Mouse (Mus musculus) bone marrow, adult 2 months (tissue): Measurements from ENCODE around the gene Clk2. TPM values are rescaled to one million over a fixed set of nuclear protein-coding genes. Genes with fewer than 3 reads are reported as not detected.
A peak's percentile ranks its signal among the peaks of the same experiment; 100 is the strongest.

Source experiments
- H3K27ac ChIP-seq: fragments of 200-500 bp; 2 replicates; pipeline ENCODE4 v1.5.1; 2012; ENCODE audit warnings: low read depth, mild to moderate bottlenecking, control low read depth, inconsistent platforms, low read length; ENCODE audit not compliant: control insufficient read depth, poor library complexity, insufficient read depth
- H3K4me1 ChIP-seq: fragments of 200-500 bp; 2 replicates; pipeline ENCODE4 v1.6.1; 2011; ENCODE audit warnings: low read length; ENCODE audit not compliant: control insufficient read depth, insufficient read depth
- H3K4me3 ChIP-seq: fragments of 200-500 bp; replicated peaks from 2 replicates; pipeline ENCODE3; 2011; ENCODE audit warnings: mild to moderate bottlenecking, low read depth, low read length, control low read depth; ENCODE audit not compliant: control insufficient read depth
- CTCF ChIP-seq: fragments of 200-500 bp; IDR thresholded peaks from 2 replicates; pipeline ENCODE4 v1.5.1; 2011; ENCODE audit warnings: low read length, control low read depth; ENCODE audit not compliant: control insufficient read depth, insufficient read depth
- POLR2A ChIP-seq: fragments of 200-500 bp; IDR thresholded peaks from 2 replicates; pipeline ENCODE4 v1.6.1; 2011; ENCODE audit warnings: low read depth, mild to moderate bottlenecking, control low read depth, low read length, borderline replicate concordance; ENCODE audit not compliant: control insufficient read depth
- WGBS: fragments of 180-500 bp; shearing (Covaris S2); methylation state at CpG from one replicate; pipeline ENCODE4 v1.1.7; 2018; 5-methylcytosine and 5-hydroxymethylcytosine counted together
- polyA plus RNA-seq: library from polyadenylated mRNA; stranded (reverse); fragments of >200 nt; gene quantifications from 2 replicates; pipeline ENCODE4 v1.2.4, GENCODE M21; 2011; ENCODE audit warnings: low replicate concordance; ENCODE audit not compliant: missing spikeins, insufficient read depth, insufficient read length

The Clk2 gene
- polyA plus RNA-seq, 1 experiment, result 90.9 TPM

- H3K27ac ChIP-seq, result no peak overlapping the region
- H3K4me3 ChIP-seq, result no peak overlapping the region
- H3K4me1 ChIP-seq, result no peaks in the 10 kb centered on the region
Observed at GRCm38 (mm10) chr3:89133063-89133450, 31.5 kb upstream of the Clk2 start.

GRCm38 (mm10) chr3:89133752-89134151, 30.8 kb upstream of the Clk2 start:
- 65% methylated on average over 1 of the region's 1 CpGs for WGBS
- TF ChIP-seq CTCF (no peak), POLR2A (no peak)
- Histone ChIP-seq H3K4me1 (no peaks in the 10 kb centered on the region), H3K27ac (no peak overlapping the region), H3K4me3 (no peak overlapping the region)

More at GRCm38 (mm10) chr3:89133063-89133450, 31.5 kb upstream of the Clk2 start:
- TF ChIP-seq CTCF (no peak), POLR2A (no peak)
- 75% methylated on average over 7 of the region's 7 CpGs for whole genome bisulfite sequencing

- no peaks in the 10 kb centered on the region for H3K4me1 ChIP-seq
- no peak for TF ChIP-seq POLR2A
- TF ChIP-seq CTCF, result no peak
- peak within 1 kb of the TSS; percentile 32; the same call in 1 of the 2 replicates for H3K27ac ChIP-seq
- 46% methylated on average over 3 of the region's 3 CpGs for WGBS
- peak within 1 kb of the TSS; percentile 52 for H3K4me3 ChIP-seq
Observed at GRCm38 (mm10) chr3:89135958-89136357, 28.6 kb upstream of the Clk2 start, which contains the start of gene Pklr. TSS of gene Pklr (plus strand) at chr3:89136142.

DNA sequence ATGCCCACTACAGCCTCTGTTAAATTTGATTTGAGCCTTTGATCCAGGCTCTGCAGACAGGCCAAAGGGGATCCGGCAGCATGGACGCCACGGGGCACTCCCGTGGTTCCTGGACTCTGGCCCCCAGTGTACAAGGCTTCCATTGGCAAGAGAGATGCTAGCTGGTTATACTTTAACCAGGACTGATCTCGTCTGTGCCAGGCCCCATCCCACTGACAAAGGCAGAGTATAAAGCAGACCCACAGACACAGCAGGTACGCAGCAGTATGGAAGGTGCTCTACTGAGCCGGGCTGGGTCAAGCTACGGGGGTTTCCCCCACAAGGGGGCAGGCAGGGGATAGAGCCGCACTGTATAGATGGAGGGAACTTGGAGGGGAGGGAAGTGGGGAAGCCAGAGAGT, 28.2 kb upstream of the Clk2 start:
- peak overlapping the region; percentile 32; the same call in 1 of the 2 replicates for H3K27ac ChIP-seq
- no peaks in the 10 kb centered on the region for H3K4me1 ChIP-seq
- 30% methylated on average over 9 of the region's 9 CpGs for WGBS
- peak overlapping the region; percentile 49 for H3K4me3 ChIP-seq
- peak; percentile 18; the same call in 1 of the 2 replicates for TF ChIP-seq CTCF
- no peak for TF ChIP-seq POLR2A

- 71% methylated on average over 10 of the region's 10 CpGs for WGBS
- no peak for TF ChIP-seq CTCF
- no peak for TF ChIP-seq POLR2A
- H3K4me3 ChIP-seq, result no peak overlapping the region
- H3K27ac ChIP-seq, result no peak overlapping the region
- H3K4me1 ChIP-seq, result no peaks in the 10 kb centered on the region
Observed at GRCm38 (mm10) chr3:89144821-89145220, 19.8 kb upstream of the Clk2 start.

DNA sequence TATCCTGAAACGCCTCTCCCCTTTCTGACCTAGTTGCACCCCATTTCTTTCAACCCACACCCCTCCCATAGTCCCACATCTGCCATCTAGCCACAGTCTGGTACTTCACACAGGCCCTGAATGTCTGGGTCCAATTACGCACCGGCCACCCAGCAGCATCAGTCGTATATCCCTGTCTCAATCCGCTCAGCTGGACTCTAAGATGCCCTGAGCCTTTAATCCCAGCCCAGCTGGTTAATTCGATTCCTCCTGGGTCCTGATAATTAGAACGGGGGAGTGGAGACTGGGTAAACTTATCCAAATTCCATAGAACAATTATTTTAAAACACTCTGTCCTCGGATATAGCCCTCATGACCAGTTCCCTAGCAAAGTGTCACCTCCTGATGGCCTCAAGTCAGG, 19.0 kb upstream of the Clk2 start:
- TF ChIP-seq CTCF (no peak), POLR2A (no peak)
- no peak overlapping the region for H3K27ac ChIP-seq
- H3K4me1 ChIP-seq, result no peaks in the 10 kb centered on the region
- WGBS, result 70% methylated on average over 8 of the region's 8 CpGs
- H3K4me3 ChIP-seq, result no peak overlapping the region

GRCm38 (mm10) chr3:89147101-89147978, 17.3 kb upstream of the Clk2 start:
- Histone ChIP-seq H3K4me3 (no peak overlapping the region), H3K4me1 (no peaks in the 10 kb centered on the region), H3K27ac (no peak overlapping the region)
- WGBS, result 29% methylated on average over 26 of the region's 26 CpGs
- TF ChIP-seq CTCF (no peak), POLR2A (0 out of 2 replicates have a peak, but pooled peaks have one; percentile 7)

DNA sequence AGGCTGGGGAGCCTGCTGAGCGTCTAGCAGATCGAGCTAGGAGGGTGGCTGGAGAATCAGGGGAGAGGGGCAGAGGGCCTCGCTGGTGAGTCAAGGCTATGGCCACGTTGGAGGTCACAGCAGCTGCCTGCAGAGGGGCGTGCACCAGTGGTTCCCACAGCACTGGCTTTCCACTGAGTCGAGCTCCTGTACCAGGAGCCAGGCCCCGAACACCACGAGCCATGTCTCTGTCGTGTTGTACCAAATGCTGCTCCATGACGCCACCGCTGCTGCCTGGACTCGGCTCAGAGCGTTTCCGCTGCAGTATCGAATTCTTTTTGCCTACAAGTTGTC, 16.6 kb upstream of the Clk2 start:
- no peak for TF ChIP-seq CTCF
- no peak for TF ChIP-seq POLR2A
- H3K4me1 ChIP-seq, result no peaks in the 10 kb centered on the region; the same call in 1 of the 2 replicates
- H3K4me3 ChIP-seq, result no peak overlapping the region
- no peak overlapping the region for H3K27ac ChIP-seq
- 13% methylated on average over 15 of the region's 15 CpGs for WGBS
